Mouse (Mus musculus): ENCODE data around the gene Crebrf. TPM values are rescaled to one million over a fixed set of nuclear protein-coding genes. Genes with fewer than 3 reads are reported as not detected.

Crebrf gene
- polyA plus RNA-seq, 1 experiment from 2014 or later, result 5.9 TPM

GRCm38 (mm10) chr17:26791580-26791979 lies 76.1 kb downstream of the Crebrf start:
- H3K4me2 ChIP-seq (ENCODE audit: low read depth, low read length), result no peak overlapping the region

GRCm38 (mm10) chr17:26792096-26792495 lies 76.6 kb downstream of the Crebrf start:
- Histone ChIP-seq H3K36me3 (ENCODE audit: control insufficient read depth, insufficient read depth) (peaks cover 25% of the 10 kb centered on the region), H3K9me3 (replicated peaks; ENCODE audit: control insufficient read depth, low read length) (no peaks in the 10 kb centered on the region)

More at GRCm38 (mm10) chr17:26791580-26791979, 76.1 kb downstream of the Crebrf start:
- H3K4me3 ChIP-seq (ENCODE audit: low read depth, low read length), result no peak overlapping the region
- no peaks in the 10 kb centered on the region for H3K9me3 ChIP-seq (replicated peaks; ENCODE audit: control insufficient read depth, low read length)
- H3K27me3 ChIP-seq (ENCODE audit: control insufficient read depth, insufficient read depth, low read depth, low read length), result no peaks in the 10 kb centered on the region
- H3K36me3 ChIP-seq (ENCODE audit: control insufficient read depth, insufficient read depth), result peaks cover 27% of the 10 kb centered on the region
- H3K9ac ChIP-seq (ENCODE audit: low read depth, low read length), result no peak overlapping the region
- WGBS (ENCODE audit: insufficient replicate concordance), result 67% methylated on average over 7 of the region's 7 CpGs
- H3K27ac ChIP-seq (ENCODE audit: low read length), result no peak overlapping the region
- H3K4me1 ChIP-seq (ENCODE audit: control insufficient read depth, low read depth, low read length), result no peaks in the 10 kb centered on the region
- no peak for ATAC-seq (ENCODE audit: low read depth)

GRCm38 (mm10) chr17:26793068-26793765 lies 77.8 kb downstream of the Crebrf start:
- H3K4me2 ChIP-seq (ENCODE audit: low read depth, low read length), result no peak overlapping the region
- no peaks in the 10 kb centered on the region for H3K9me3 ChIP-seq (replicated peaks; ENCODE audit: control insufficient read depth, low read length)
- no peaks in the 10 kb centered on the region for H3K4me1 ChIP-seq (ENCODE audit: control insufficient read depth, low read depth, low read length)
- no peak for ATAC-seq (ENCODE audit: low read depth)
- H3K4me3 ChIP-seq (ENCODE audit: low read depth, low read length), result no peak overlapping the region
- no peak overlapping the region for H3K27ac ChIP-seq (ENCODE audit: low read length)
- 63% methylated on average over 5 of the region's 5 CpGs for WGBS (ENCODE audit: insufficient replicate concordance)
- no peaks in the 10 kb centered on the region for H3K27me3 ChIP-seq (ENCODE audit: control insufficient read depth, insufficient read depth, low read depth, low read length)
- H3K9ac ChIP-seq (ENCODE audit: low read depth, low read length), result no peak overlapping the region
- peaks cover 25% of the 10 kb centered on the region for H3K36me3 ChIP-seq (ENCODE audit: control insufficient read depth, insufficient read depth)

More at GRCm38 (mm10) chr17:26792096-26792495, 76.6 kb downstream of the Crebrf start:
- H3K4me3 ChIP-seq (ENCODE audit: low read depth, low read length), result no peak overlapping the region
- no peak overlapping the region for H3K4me2 ChIP-seq (ENCODE audit: low read depth, low read length)
- H3K4me1 ChIP-seq (ENCODE audit: control insufficient read depth, low read depth, low read length), result no peaks in the 10 kb centered on the region
- no peaks in the 10 kb centered on the region for H3K27me3 ChIP-seq (ENCODE audit: control insufficient read depth, insufficient read depth, low read depth, low read length)
- ATAC-seq (ENCODE audit: low read depth), result no peak
- H3K9ac ChIP-seq (ENCODE audit: low read depth, low read length), result no peak overlapping the region
- WGBS (ENCODE audit: insufficient replicate concordance), result 87% methylated on average over 15 of the region's 15 CpGs
- H3K27ac ChIP-seq (ENCODE audit: low read length), result no peak overlapping the region

GRCm38 (mm10) chr17:26794744-26795143 lies 79.3 kb downstream of the Crebrf start:
- no peak for ATAC-seq (ENCODE audit: low read depth)
- Histone ChIP-seq H3K27me3 (ENCODE audit: control insufficient read depth, insufficient read depth, low read depth, low read length) (no peaks in the 10 kb centered on the region), H3K27ac (ENCODE audit: low read length) (no peak overlapping the region)

GRCm38 (mm10) chr17:26795386-26795785 lies 79.9 kb downstream of the Crebrf start:
- no peaks in the 10 kb centered on the region for H3K4me1 ChIP-seq (ENCODE audit: control insufficient read depth, low read depth, low read length)
- H3K4me2 ChIP-seq (ENCODE audit: low read depth, low read length), result no peak overlapping the region
- ATAC-seq (ENCODE audit: low read depth), result no peak
- peaks cover 19% of the 10 kb centered on the region for H3K36me3 ChIP-seq (ENCODE audit: control insufficient read depth, insufficient read depth)
- no peak overlapping the region for H3K27ac ChIP-seq (ENCODE audit: low read length)
- no peak overlapping the region for H3K9ac ChIP-seq (ENCODE audit: low read depth, low read length)
- H3K9me3 ChIP-seq (replicated peaks; ENCODE audit: control insufficient read depth, low read length), result no peaks in the 10 kb centered on the region
- 56% methylated on average over 7 of the region's 7 CpGs for WGBS (ENCODE audit: insufficient replicate concordance)
- H3K27me3 ChIP-seq (ENCODE audit: control insufficient read depth, insufficient read depth, low read depth, low read length), result no peaks in the 10 kb centered on the region
- H3K4me3 ChIP-seq (ENCODE audit: low read depth, low read length), result no peak overlapping the region

More at GRCm38 (mm10) chr17:26794744-26795143, 79.3 kb downstream of the Crebrf start:
- Histone ChIP-seq H3K4me1 (ENCODE audit: control insufficient read depth, low read depth, low read length) (no peaks in the 10 kb centered on the region), H3K36me3 (ENCODE audit: control insufficient read depth, insufficient read depth) (peaks cover 19% of the 10 kb centered on the region), H3K4me3 (ENCODE audit: low read depth, low read length) (no peak overlapping the region), H3K9ac (ENCODE audit: low read depth, low read length) (no peak overlapping the region), H3K4me2 (ENCODE audit: low read depth, low read length) (no peak overlapping the region), H3K9me3 (replicated peaks; ENCODE audit: control insufficient read depth, low read length) (no peaks in the 10 kb centered on the region)
- WGBS (ENCODE audit: insufficient replicate concordance), result 18% methylated on average over 3 of the region's 3 CpGs

- Histone ChIP-seq H3K4me1 (ENCODE audit: control insufficient read depth, low read depth, low read length) (no peaks in the 10 kb centered on the region), H3K27ac (ENCODE audit: low read length) (no peak overlapping the region), H3K4me2 (ENCODE audit: low read depth, low read length) (no peak overlapping the region), H3K27me3 (ENCODE audit: control insufficient read depth, insufficient read depth, low read depth, low read length) (no peaks in the 10 kb centered on the region), H3K9ac (ENCODE audit: low read depth, low read length) (no peak overlapping the region), H3K9me3 (replicated peaks; ENCODE audit: control insufficient read depth, low read length) (no peaks in the 10 kb centered on the region), H3K4me3 (ENCODE audit: low read depth, low read length) (no peak overlapping the region), H3K36me3 (ENCODE audit: control insufficient read depth, insufficient read depth) (peaks cover 2% of the 10 kb centered on the region; the same call in 1 of the 2 replicates)
- no peak for ATAC-seq (ENCODE audit: low read depth)
- WGBS (ENCODE audit: insufficient replicate concordance), result 59% methylated on average over 6 of the region's 6 CpGs
Measured at GRCm38 (mm10) chr17:26797379-26798128, 82.1 kb downstream of the Crebrf start.

- Histone ChIP-seq H3K4me1 (ENCODE audit: control insufficient read depth, low read depth, low read length) (no peaks in the 10 kb centered on the region), H3K4me2 (ENCODE audit: low read depth, low read length) (no peak overlapping the region), H3K9ac (ENCODE audit: low read depth, low read length) (no peak overlapping the region), H3K36me3 (ENCODE audit: control insufficient read depth, insufficient read depth) (no peaks in the 10 kb centered on the region), H3K4me3 (ENCODE audit: low read depth, low read length) (no peak overlapping the region), H3K27me3 (ENCODE audit: control insufficient read depth, insufficient read depth, low read depth, low read length) (no peaks in the 10 kb centered on the region), H3K9me3 (replicated peaks; ENCODE audit: control insufficient read depth, low read length) (no peaks in the 10 kb centered on the region; the same call in 1 of the 2 replicates), H3K27ac (ENCODE audit: low read length) (no peak overlapping the region)
- ATAC-seq (ENCODE audit: low read depth), result no peak
- WGBS (ENCODE audit: insufficient replicate concordance), result 57% methylated on average over 3 of the region's 3 CpGs
Measured at GRCm38 (mm10) chr17:26802886-26803285, 87.4 kb downstream of the Crebrf start.

GRCm38 (mm10) chr17:26812607-26813006 lies 97.2 kb downstream of the Crebrf start:
- 46% methylated on average over 2 of the region's 2 CpGs for WGBS (ENCODE audit: insufficient replicate concordance)
- Histone ChIP-seq H3K9ac (ENCODE audit: low read depth, low read length) (no peak overlapping the region), H3K27ac (ENCODE audit: low read length) (no peak overlapping the region), H3K27me3 (ENCODE audit: control insufficient read depth, insufficient read depth, low read depth, low read length) (no peaks in the 10 kb centered on the region; the same call in none of the 2 replicates), H3K4me1 (ENCODE audit: control insufficient read depth, low read depth, low read length) (no peaks in the 10 kb centered on the region), H3K4me3 (ENCODE audit: low read depth, low read length) (no peak overlapping the region), H3K36me3 (ENCODE audit: control insufficient read depth, insufficient read depth) (no peaks in the 10 kb centered on the region), H3K4me2 (ENCODE audit: low read depth, low read length) (no peak overlapping the region), H3K9me3 (replicated peaks; ENCODE audit: control insufficient read depth, low read length) (no peaks in the 10 kb centered on the region)
- ATAC-seq (ENCODE audit: low read depth), result no peak

- no peaks in the 10 kb centered on the region for H3K36me3 ChIP-seq (ENCODE audit: control insufficient read depth, insufficient read depth)
- no peak for ATAC-seq (ENCODE audit: low read depth)
- H3K27ac ChIP-seq (ENCODE audit: low read length), result no peak overlapping the region
- 56% methylated on average over 9 of the region's 9 CpGs for WGBS (ENCODE audit: insufficient replicate concordance)
- no peaks in the 10 kb centered on the region for H3K9me3 ChIP-seq (replicated peaks; ENCODE audit: control insufficient read depth, low read length)
- no peaks in the 10 kb centered on the region for H3K4me1 ChIP-seq (ENCODE audit: control insufficient read depth, low read depth, low read length)
- H3K4me3 ChIP-seq (ENCODE audit: low read depth, low read length), result no peak overlapping the region
- no peak overlapping the region for H3K4me2 ChIP-seq (ENCODE audit: low read depth, low read length)
- no peaks in the 10 kb centered on the region; the same call in none of the 2 replicates for H3K27me3 ChIP-seq (ENCODE audit: control insufficient read depth, insufficient read depth, low read depth, low read length)
- H3K9ac ChIP-seq (ENCODE audit: low read depth, low read length), result no peak overlapping the region
Measured at GRCm38 (mm10) chr17:26813497-26813896, 98.0 kb downstream of the Crebrf start.

Data from liver, embryonic 16.5 days (tissue).